Mouse (Mus musculus): ENCODE measurements around the gene Ino80e.

Gene Ino80e

GRCm38 (mm10) chr7:126855641-126856040 lies 6.5 kb downstream of the Ino80e start:
- peak; percentile 58 to 61 for DNase-seq

DNA sequence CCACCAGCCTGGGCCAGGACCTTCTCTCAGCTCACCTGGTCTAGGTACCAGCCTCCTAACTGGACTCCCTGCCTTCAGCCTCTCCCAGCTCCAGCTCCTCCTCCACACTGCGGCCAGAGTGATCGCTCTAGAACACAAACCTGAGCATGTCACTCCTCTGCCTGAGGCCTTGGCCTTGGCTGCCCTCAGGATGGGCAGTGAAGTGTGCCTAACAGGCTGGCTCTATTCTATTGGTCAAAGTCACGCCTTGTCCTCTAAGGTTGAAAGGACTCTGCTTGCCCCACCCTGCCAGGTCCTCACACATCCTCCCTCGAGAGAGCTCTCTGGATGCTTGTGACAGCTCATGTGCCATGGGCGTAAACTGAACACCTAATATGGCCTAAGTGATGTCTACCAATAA lies 8.7 kb downstream of the Ino80e start:
- DNase-seq = peak in 1 of 2 experiments; percentile 8

- DNase-seq = peak in 1 of 2 experiments; percentile 8
These were observed 11.0 kb downstream of the Ino80e start for GRCm38 (mm10) chr7:126851192-126851591.

DNA sequence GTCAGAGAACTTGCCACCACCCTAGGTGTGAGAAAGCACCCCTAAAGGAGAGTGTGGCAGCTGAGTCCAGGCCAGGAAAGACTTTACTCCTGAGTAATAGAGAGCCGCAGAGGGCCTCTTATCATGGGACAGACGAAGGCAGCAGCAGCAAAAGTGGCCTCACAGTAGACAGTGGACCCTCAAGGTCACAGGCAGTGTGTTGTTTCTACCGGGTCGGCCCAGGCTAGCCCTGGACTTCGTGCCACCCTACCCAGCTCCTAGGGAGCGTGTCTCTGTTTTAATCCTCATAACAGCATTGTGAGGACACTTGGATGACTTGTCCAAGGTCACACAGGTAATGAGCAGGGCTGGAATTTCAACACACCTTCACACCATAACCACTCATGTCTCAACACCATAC lies 12.0 kb downstream of the Ino80e start:
- no peak for DNase-seq

DNA sequence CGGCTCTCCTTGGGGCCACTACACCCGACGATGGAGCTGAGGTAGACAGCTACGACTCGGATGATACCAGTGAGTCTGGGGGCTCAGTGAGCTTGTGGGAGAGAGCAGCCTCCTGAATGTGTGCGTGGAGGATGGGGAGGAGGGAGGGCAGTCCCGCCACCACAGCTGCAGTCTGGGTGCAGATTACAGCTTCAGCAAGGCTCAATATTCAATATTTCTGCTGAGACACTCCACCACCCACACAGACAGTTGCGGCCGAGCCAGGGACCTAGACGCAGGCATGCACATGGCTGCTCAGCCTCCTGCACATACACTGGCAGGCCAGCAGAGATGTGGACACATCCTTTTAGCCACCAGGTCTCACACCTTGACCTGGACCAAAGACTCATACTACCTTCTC lies 13.4 kb downstream of the Ino80e start:
- DNase-seq = peak; percentile 14 to 17

DNA sequence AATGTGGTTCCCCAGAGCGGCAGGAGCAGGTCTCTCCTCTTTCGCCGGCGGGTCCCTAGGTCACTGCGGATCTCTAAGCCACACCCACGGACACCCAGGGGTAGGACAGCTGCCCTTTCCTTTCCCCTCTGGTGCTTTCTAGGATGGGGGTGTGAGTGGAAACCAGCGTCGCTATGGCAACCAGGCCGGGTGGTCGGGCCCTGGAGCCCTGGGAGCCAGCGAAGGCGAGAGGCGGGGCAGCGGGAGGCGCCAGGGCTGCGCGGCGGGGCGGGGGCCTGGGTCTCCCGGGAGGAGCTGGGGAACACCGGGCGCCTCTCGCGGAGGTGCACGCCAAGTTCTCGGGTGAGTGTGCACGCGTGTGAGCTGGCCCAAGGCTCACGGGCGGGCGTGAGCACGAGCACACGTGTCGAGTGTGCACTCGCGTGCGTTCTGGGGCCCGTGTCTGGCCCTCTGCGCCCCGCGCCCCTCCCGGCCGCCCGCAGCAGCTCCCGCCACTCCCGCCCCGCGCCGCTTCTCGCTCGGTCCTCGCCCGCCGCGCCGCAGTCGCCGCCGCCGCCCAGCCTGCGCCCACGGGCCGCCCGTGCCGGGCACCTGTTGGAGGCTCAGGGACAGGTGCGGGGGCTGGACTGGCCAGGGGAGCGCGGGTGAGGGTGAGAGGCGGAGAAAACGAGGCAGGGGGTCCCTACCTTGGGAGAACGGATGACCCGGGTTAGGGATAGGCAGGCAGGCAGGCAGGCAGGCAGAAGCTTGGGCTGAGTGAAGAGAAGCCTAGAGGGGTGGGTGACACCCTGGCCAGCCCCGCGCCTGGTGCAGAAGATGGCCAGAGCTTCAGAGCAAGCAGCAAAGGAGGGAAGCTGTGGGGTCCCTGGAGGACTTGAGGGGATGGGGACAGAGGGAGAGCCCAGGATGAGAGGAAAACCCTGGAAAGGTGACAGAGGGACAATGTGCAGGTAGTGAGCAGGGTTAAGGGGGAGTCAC lies 14.5 kb downstream of the Ino80e start:
- DNase-seq = peak; percentile 38 to 48

GRCm38 (mm10) chr7:126847116-126847420 lies 15.1 kb downstream of the Ino80e start, which contains the start of gene Doc2a:
Gene Doc2a, plus strand, starts transcription at chr7:126847416.
- DNase-seq = no peak

DNA sequence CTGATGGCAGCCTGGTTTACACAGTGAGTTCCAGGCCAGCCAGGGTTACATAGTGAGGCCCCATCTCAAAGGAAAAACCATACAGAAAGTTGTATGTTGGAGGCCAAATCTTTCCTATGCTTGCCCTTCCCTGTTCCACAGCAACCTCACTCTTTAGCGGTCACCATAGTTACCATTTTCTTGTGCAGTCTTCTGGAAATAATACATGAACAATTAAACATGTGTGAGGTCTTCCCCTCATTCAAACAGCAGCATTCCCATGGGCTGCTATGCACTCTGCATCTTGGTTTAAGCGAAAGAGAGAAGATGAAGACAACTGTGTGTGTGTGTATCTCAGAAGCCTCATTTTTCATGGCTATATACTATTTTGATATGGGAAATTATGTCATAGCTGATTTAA lies 16.7 kb downstream of the Ino80e start:
- DNase-seq = no peak

DNA sequence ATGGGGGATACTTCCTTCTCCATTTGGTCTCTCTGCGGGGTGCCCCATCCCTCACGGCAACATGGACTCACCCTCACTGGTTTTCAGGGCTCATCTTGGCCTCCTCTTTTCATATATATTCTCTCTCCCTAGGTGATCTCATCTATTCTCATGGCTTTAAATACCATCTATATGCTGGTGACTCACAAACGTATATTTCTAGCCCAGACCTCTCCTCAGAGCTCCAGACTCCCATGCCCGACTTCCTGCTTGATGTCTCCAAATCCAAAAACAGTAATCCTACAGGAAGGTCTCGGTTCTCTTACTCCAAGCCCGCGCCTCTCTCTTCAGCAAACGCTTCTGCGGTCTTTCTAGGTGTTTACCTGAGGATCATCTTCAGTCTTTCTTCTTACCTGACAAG lies 18.9 kb downstream of the Ino80e start:
- no peak for DNase-seq

DNA sequence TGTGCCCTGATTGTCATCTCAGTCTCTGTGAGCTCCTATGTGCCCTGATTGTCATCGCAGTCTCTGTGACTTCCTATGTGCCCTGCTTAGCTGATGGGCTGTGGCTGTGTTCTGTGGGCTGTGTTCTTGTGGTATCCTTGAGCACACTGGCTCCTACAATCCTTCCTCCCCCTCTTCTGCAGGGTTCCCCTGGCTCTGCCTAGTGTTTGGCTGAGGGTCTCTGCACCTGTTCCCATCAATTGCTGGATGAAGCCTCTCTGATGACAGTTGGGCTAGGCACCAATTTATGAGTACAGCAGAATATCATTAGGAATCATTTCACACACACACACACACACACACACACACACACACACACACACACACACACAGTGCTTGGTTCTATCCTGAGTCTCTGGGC lies 28.9 kb downstream of the Ino80e start:
- no peak for DNase-seq

GRCm38 (mm10) chr7:126832036-126832598 lies 30.1 kb downstream of the Ino80e start:
- peak; percentile 89 to 92 for DNase-seq

GRCm38 (mm10) chr7:126831539-126831938 lies 30.6 kb downstream of the Ino80e start, which contains the start of gene 4930451I11Rik:
Gene 4930451I11Rik, minus strand, starts transcription at chr7:126831639.
- no peak for DNase-seq

- DNase-seq = no peak
These were observed 36.2 kb downstream of the Ino80e start for GRCm38 (mm10) chr7:126825952-126826351.

GRCm38 (mm10) chr7:126825403-126825802 lies 36.8 kb downstream of the Ino80e start:
- peak in 1 of 2 experiments; percentile 40 for DNase-seq

DNA sequence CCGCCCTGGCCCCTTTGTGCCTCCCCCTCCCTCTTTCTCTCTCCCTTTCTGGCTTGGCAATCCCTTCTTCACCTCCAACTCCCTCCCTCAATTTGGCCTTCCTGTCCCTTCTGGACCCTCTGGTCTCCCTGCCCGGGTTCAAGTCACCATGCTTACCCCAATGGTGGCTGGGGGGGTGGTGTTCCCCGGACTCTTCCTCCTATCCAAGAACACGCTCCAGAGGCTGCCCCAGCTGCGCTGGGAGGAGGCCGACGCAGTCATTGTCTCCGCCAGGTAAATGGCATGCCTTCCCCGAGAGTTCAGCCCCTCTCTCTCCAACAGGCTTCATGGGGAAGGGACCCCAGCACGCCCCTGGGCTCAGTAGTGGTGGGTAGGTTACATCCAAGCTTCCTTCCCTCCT lies 38.2 kb downstream of the Ino80e start:
- DNase-seq = peak; percentile 53

DNA sequence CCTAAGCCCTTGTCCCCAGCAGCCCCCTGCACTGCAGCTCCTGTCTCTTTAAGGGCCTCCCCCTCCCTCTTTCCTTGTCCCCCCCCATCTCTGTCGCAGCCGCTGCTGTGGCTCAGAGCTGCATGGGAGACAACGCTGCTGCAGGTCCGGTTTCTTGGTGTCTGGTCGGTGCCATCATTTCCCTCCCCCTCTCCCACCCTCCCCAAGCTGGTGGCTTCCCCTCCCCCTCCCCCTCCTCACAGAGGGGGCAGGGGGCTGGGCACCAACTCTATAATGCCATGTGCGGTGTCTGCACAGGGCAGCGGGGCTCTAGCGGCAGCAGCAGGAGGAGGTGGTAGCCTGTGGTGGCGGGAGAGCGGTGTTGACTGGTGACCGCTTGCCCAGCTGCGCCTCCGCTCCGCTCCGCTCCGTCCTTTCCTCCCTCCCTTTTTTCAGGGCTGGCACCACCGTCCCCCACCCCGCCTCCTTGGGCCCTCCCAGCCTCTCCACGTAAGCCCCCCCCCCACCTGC lies 38.9 kb downstream of the Ino80e start:
- DNase-seq = peak; percentile 76 to 82

DNA sequence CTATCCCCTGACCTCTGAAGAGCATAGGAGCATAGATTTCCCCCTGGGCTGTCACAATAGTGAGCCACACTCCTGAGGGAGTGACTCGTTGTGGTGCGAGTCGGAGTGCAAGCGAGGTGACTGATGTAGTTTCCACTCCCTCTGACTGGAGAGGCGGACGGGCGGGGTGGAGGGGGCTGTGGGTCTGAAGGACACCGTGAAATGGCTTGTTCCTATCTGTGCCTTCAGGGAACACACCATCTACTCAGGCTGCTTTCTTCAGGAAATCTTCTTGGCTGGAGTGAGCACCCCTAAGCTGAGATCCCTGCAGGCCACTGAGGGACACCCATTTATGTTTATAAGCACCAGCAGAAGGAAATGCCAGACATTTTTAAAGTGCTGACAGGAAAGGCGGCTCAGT lies 39.4 kb downstream of the Ino80e start:
- peak; percentile 69 to 74 for DNase-seq

- DNase-seq = peak; percentile 93 to 94
These were observed 40.2 kb downstream of the Ino80e start for GRCm38 (mm10) chr7:126821835-126822511.

GRCm38 (mm10) chr7:126818818-126819217 lies 43.4 kb downstream of the Ino80e start:
- DNase-seq = no peak

DNA sequence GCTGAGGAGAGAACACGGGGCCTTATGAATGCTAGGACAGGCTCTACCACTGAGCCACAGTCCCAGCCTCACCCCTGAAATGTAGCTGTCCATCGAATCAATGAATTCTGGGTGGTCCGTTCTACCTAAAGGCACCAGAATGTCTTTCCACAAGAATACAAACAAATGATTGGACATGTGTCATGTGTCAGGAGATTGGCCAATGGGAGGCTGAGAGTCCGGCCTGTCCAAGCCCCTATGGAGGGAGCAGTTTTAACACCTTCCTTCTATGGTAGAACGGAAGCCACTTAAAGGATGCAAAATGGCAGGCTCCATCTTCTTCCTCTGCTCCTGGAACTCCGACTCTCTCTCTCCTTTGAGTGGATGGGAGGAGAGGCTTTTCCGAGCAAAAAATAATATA lies 44.6 kb downstream of the Ino80e start:
- DNase-seq = no peak

- DNase-seq = no peak
These were observed 45.7 kb downstream of the Ino80e start for GRCm38 (mm10) chr7:126816494-126816893.

DNA sequence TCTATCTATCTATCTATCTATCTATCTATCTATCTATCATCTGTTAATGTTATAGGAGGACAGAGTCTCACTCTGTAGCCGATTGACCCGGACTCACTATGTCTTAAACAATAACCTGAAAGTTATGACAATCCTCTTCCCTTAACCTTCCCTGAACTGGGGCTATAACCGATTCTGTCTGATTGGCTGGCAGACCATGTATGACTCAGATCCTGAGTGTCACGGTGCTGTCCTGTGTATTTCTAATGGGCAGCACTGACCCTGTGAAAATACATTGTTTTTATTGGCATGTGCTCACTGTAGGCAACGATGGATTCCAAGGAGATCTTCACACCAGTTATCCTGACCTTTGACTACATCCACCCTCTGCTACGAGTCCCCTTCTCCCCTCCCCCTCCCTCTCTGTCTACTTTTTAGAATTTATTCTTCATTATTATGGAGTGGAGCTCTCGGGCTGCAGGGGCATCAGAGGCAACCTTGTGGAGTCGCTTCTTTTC lies 46.4 kb downstream of the Ino80e start:
- no peak for DNase-seq

- no peak for DNase-seq
These were observed 52.3 kb downstream of the Ino80e start for GRCm38 (mm10) chr7:126809723-126810369.
